In the genomic region with DNA sequence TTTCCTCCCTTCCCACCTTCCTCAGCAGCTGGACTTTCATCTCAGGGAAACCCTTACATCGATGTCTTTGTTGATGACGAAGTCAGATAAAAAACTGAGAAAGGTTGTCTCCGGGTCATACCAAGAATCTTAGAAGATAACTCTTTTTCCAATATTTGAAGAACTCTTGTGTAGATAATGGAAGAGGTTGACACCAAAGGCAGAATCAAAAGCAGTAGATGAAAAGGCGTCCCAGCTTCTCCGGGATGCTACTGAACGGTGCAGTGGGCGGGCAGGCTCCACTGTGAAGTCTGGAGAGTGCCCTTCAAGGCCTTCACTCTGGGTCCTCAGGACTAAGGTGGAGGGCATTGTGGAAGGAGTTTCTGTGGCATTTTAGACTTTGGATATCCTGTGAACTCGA, we compare ENCODE assay signal across 23 mouse cellular contexts.
"Had no signal": no experiment of that assay in that cellular context is flagged by ENCODE, and none has a peak within 500 bp of the region (broad histone marks: within the 10 kb centered on the region; RNA-seq: fewer than 3 reads in every experiment).

No protein-coding gene starts in this region.

- ATAC-seq: hindbrain, postnatal 0 days; inflammation-experienced regulatory T-cells, adult 6 months; intestine, embryonic 15.5 days; intestine, postnatal 0 days had no signal

- DNase-seq: gastrocnemius, postnatal 14 days; gastrocnemius, postnatal 36 days; heart, adult 2 months; heart, postnatal 14 days; heart, postnatal 36 days; kidney, adult 18-20 months; kidney, adult 8-10 months; kidney, postnatal 10 days; kidney, postnatal 25 days; kidney, postnatal 4 days; liver had no signal

- H3K4me3 ChIP-seq: heart, adult 2 months; heart, embryonic 13.5 days; heart, embryonic 15.5 days; hindbrain, embryonic 13.5 days; hindbrain, embryonic 15.5 days; intestine, embryonic 15.5 days; layer of hippocampus, adult 2 months; left cerebral cortex, adult 2 months; limb, embryonic 10.5 days; limb, embryonic 12.5 days had no signal

- H3K4me1 ChIP-seq: hindbrain, embryonic 15.5 days; limb, embryonic 10.5 days; limb, embryonic 12.5 days had no signal

- H3K36me3 ChIP-seq: heart, embryonic 13.5 days; heart, embryonic 15.5 days; hindbrain, embryonic 13.5 days; hindbrain, embryonic 15.5 days; intestine, embryonic 15.5 days; limb, embryonic 10.5 days; limb, embryonic 12.5 days had no signal

- H3K27ac ChIP-seq: heart, adult 2 months; heart, embryonic 13.5 days; heart, embryonic 15.5 days; hindbrain, embryonic 13.5 days; hindbrain, embryonic 15.5 days; hindbrain, postnatal 0 days; intestine, embryonic 15.5 days; layer of hippocampus, adult 2 months; left cerebral cortex, adult 2 months; limb, embryonic 10.5 days; limb, embryonic 12.5 days had no signal

- H3K27me3 ChIP-seq: heart, embryonic 13.5 days; heart, embryonic 15.5 days; hindbrain, embryonic 13.5 days; hindbrain, embryonic 15.5 days; intestine, embryonic 15.5 days; limb, embryonic 12.5 days had no signal
